Mouse (Mus musculus) right cerebral cortex, adult 2 months (tissue): Measurements from ENCODE around the gene Prps1l3.
A peak's percentile ranks its signal among the peaks of the same experiment; 100 is the strongest.
"Not testable (repeated sequence)": the region's sequence is repeated elsewhere in the genome, so short reads cannot be mapped to it uniquely, and the experiment has no call there.

ENCODE experiments used
- DNase-seq, 2 experiments: peaks; one replicate each; pipeline ENCODE4 v3.0.0; 2021 to 2022; ENCODE audit warnings: low spot score in 2 of 2

Gene Prps1l3

GRCm38 (mm10) chr12:57230192-57230706 is at the start of gene Prps1l3, which contains the start of gene Mipol1:
Gene Prps1l3, plus strand, starts transcription at chr12:57230412.
Gene Mipol1, plus strand, starts transcription at chr12:57230427.
- DNase-seq, result peak; percentile 85

- DNase-seq, result no peak
Measured at GRCm38 (mm10) chr12:57184401-57185147, 45.6 kb upstream of the Prps1l3 start.

- no peak for DNase-seq
Measured at GRCm38 (mm10) chr12:57185475-57185874, 44.7 kb upstream of the Prps1l3 start.

- DNase-seq, result no peak
Measured at GRCm38 (mm10) chr12:57186126-57186525, 44.1 kb upstream of the Prps1l3 start.

GRCm38 (mm10) chr12:57187032-57187431 is 43.2 kb upstream of the Prps1l3 start:
- no peak for DNase-seq

- no peak for DNase-seq
Measured at GRCm38 (mm10) chr12:57194609-57195008, 35.6 kb upstream of the Prps1l3 start.

GRCm38 (mm10) chr12:57196286-57196607 is 34.0 kb upstream of the Prps1l3 start:
- no peak for DNase-seq

- DNase-seq, result peak in 1 of 2 experiments; percentile 10
Measured at GRCm38 (mm10) chr12:57196608-57197362, 33.4 kb upstream of the Prps1l3 start.

GRCm38 (mm10) chr12:57197363-57198026 is 32.7 kb upstream of the Prps1l3 start, which contains the start of gene Slc25a21:
Gene Slc25a21, minus strand, starts transcription at chr12:57197472.
- no peak for DNase-seq

- DNase-seq, result no peak
Measured at GRCm38 (mm10) chr12:57198269-57198668, 31.9 kb upstream of the Prps1l3 start.

GRCm38 (mm10) chr12:57199427-57199826 is 30.8 kb upstream of the Prps1l3 start:
- DNase-seq, result no peak

GRCm38 (mm10) chr12:57201901-57202300 is 28.3 kb upstream of the Prps1l3 start:
- DNase-seq, result no peak

- DNase-seq, result no peak
Measured at GRCm38 (mm10) chr12:57204276-57204851, 25.8 kb upstream of the Prps1l3 start.

- peak; percentile 8 to 37 for DNase-seq
Measured at GRCm38 (mm10) chr12:57211353-57212311, 18.6 kb upstream of the Prps1l3 start.

- DNase-seq, result not testable (repeated sequence)
Measured at GRCm38 (mm10) chr12:57212463-57212862, 17.7 kb upstream of the Prps1l3 start.

- no peak for DNase-seq
Measured at GRCm38 (mm10) chr12:57226411-57226810, 3.8 kb upstream of the Prps1l3 start.

GRCm38 (mm10) chr12:57227776-57228175 is 2.4 kb upstream of the Prps1l3 start:
- no peak for DNase-seq

GRCm38 (mm10) chr12:57229703-57230102 is 509 bp upstream of the Prps1l3 start:
- no peak for DNase-seq

- no peak for DNase-seq
Measured at GRCm38 (mm10) chr12:57231085-57231875, 1.1 kb downstream of the Prps1l3 start.

GRCm38 (mm10) chr12:57233386-57233785 is 3.2 kb downstream of the Prps1l3 start:
- DNase-seq, result no peak
